Mouse (Mus musculus) ES-Bruce4 (cell line): ENCODE data around the gene Fgf2.

Experiments used
- CTCF ChIP-seq: IDR thresholded peaks from one replicate; pipeline ENCODE4 v1.8.1; 2011; ENCODE audit warnings: low read depth, low read length
- EP300 ChIP-seq: IDR thresholded peaks from 2 replicates; pipeline ENCODE4 v1.6.1; 2011; ENCODE audit warnings: low read depth, low read length; ENCODE audit not compliant: insufficient read depth
- POLR2A ChIP-seq: IDR thresholded peaks from one replicate; pipeline ENCODE4 v1.8.1; 2011; ENCODE audit warnings: low read length; ENCODE audit not compliant: insufficient read depth

DNA sequence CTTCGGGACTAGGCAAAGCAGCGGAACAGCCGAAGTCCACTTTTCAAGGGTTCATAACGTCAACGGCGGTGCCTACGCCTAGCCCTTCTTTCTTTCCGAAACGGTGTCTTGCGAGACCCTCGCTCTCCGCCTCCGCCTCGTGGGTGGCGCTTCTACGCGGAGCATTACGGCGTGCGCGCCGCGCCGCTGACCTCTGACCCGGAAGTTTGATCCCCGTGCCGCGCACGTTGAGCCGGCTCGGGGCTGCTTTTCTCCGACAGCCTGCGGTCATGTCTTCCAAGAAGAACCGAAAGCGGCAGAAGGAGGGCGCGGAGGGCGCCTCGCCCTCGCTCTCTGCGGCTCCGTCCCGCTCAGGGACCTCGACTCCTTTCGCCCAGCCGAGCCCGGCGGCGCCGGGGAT, 71.9 kb downstream of the Fgf2 start, which contains the start of gene Nudt6:
- TF ChIP-seq CTCF: no peak
- no peak for TF ChIP-seq POLR2A
- TF ChIP-seq EP300: no peak
